Mouse (Mus musculus) adipose tissue, adult 10 weeks (tissue): ENCODE measurements around the gene Srp54b. TPM values are rescaled to one million over a fixed set of nuclear protein-coding genes. Genes with fewer than 3 reads are reported as not detected.

ENCODE experiments used
- polyA plus RNA-seq: library from polyadenylated mRNA; stranded (reverse); fragments of 350-450 nt; fragmentation: Illumina TruSeq; extraction: RNeasy Lipid Tissue Mini Kit (QIAGEN cat#74804); gene quantifications from one replicate; pipeline ENCODE4 v1.2.3, GENCODE M21; 2014; ENCODE audit warnings: low read depth, low replicate concordance

Srp54b gene
- 48.3 TPM for polyA plus RNA-seq

DNA sequence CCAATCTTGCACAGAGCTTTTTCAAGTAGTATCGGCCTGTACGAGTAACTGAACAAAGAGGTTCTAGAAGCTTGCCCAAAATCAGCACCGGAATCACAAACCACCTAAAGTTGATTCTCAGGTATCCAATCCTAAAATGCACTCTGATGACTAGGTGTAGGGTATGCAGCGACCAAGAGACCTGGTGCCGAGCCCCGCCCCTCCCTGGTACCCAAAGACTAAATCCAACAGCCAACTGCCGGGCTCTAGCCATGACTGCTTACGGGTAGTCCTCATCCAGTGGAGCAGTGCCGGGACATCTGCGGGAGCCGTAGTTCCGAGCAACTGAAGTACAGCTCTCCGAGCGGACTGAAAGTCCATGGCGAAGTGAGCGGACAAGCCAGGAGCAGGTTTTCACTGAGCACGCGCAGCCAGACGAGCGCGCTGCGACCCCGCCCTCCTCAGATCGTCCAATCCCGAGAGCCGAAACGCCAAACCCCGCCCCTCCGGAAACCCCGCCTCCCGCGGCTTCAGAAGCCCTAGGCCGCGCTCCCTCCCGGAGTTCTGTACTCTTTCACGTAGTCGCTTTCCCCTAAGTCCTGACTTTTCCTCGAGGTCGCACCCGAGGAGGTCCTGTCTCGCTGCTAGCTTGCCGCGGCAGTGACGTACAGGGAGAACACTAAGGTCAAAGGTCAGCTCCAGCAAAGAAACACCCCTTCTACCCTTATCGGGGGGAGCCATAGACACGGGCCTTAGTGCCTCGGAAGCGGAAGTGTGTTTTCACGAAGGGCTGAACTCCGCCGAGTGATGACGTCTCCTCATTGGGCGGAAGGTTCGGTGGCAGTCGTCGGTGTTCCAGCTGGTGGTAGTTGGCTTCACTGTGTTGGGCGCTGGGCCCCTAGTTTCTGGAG lies at the start of gene Srp54b:
Srp54b (plus strand) TSS at position 546 of the 890 bp plus-strand sequence.

GRCm38 (mm10) chr12:55124242-55124641 lies 30.7 kb upstream of the Srp54b start, which contains the start of gene Fam177a:
TSS of gene Fam177a (plus strand) at chr12:55124469.

DNA sequence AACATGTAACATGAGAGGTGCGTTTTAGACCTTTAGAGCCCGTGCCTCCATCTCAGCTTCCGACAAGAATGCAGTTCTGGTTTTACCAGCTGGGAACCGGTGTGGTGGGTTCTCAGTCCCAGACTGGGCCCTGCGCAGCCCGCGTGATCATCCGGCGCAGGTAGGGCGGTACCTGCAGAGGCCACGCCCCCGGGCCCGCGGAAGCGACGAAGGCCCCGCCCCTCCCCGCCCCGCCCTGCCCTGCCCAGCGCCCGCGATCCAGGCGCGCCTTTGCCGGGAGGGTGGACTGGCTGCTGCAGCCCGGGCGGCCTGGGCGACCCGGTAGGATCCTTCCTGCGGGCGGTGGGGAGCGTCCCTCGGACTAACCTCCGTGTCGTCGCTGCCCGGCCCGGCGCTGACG lies 44.4 kb downstream of the Srp54b start, which contains the start of gene 1700047I17Rik2:
1700047I17Rik2 (plus strand) TSS at position 287 of the 400 bp plus-strand sequence.

GRCm38 (mm10) chr12:55229626-55230519 lies 75.0 kb downstream of the Srp54b start, which contains the start of gene Srp54c:
TSS of gene Srp54c (plus strand) at chr12:55230168.

Other genes starting within 250 kb of the Srp54b start
- not detected for gene Gm20403, start 168.6 kb upstream of the Srp54b start, polyA plus RNA-seq
- 10.4 TPM for gene Baz1a, start 140.8 kb upstream of the Srp54b start, polyA plus RNA-seq
- gene 2700097O09Rik, start 75.0 kb upstream of the Srp54b start, polyA plus RNA-seq: 15.5 TPM
- gene Srp54a, start 74.8 kb upstream of the Srp54b start, polyA plus RNA-seq: 92.1 TPM
- gene Fam177a, start 30.6 kb upstream of the Srp54b start, polyA plus RNA-seq: 19.1 TPM
- gene 1700047I17Rik2, start 44.5 kb downstream of the Srp54b start, polyA plus RNA-seq: not detected
- 64.8 TPM for gene Srp54c, start 75.1 kb downstream of the Srp54b start, polyA plus RNA-seq
- 10.8 TPM for gene 1110008L16Rik, start 144.5 kb downstream of the Srp54b start, polyA plus RNA-seq
- gene Ppp2r3c, start 147.9 kb downstream of the Srp54b start, polyA plus RNA-seq: 8.3 TPM
- gene Psma6, start 229.1 kb downstream of the Srp54b start, polyA plus RNA-seq: 190 TPM